Mouse (Mus musculus): ENCODE measurements around the gene Trim71. TPM values are rescaled to one million over a fixed set of nuclear protein-coding genes. Genes with fewer than 3 reads are reported as not detected.

The Trim71 gene
- polyA plus RNA-seq, 1 experiment = 0.78 TPM

DNA sequence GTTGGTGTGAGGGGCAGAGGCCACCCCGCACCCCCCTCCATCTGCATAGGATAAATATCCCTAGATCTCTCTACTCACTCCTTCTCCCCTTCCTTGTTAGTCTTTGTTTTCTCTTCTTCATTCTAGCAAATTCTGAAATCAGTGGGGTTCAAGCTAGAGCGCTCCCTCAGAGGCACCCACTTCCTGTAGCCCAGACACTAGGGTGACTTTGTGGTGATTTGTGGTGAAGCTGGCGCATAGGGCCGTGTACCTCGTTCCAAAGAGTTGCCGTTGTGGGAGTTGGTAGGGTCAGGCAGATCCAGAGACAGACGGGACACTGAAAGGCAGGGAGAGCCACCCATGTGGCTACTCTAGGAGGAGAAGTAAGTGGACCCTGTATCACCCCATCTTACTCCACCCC is 101.6 kb downstream of the Trim71 start:
- Histone ChIP-seq H3K27ac (ENCODE audit: control insufficient read depth, insufficient read depth, low read depth, low read length) (no peak overlapping the region), H3K36me3 (ENCODE audit: control insufficient read depth, insufficient read depth, low read length) (no peaks in the 10 kb centered on the region), H3K4me1 (ENCODE audit: control insufficient read depth, insufficient read depth, low read length) (peaks cover 4% of the 10 kb centered on the region), H3K27me3 (ENCODE audit: control insufficient read depth, insufficient read depth, low read length) (no peaks in the 10 kb centered on the region), H3K4me3 (ENCODE audit: control insufficient read depth, low read depth, low read length) (peak overlapping the region; percentile 60)
- TF ChIP-seq CTCF (IDR thresholded peaks at IDR 0.05; ENCODE audit: control insufficient read depth, insufficient read depth, insufficient replicate concordance, low read depth, low read length) = no peak
- no peak for TF ChIP-seq POLR2A (IDR thresholded peaks at IDR 0.05; ENCODE audit: control insufficient read depth, low read depth, low read length)

DNA sequence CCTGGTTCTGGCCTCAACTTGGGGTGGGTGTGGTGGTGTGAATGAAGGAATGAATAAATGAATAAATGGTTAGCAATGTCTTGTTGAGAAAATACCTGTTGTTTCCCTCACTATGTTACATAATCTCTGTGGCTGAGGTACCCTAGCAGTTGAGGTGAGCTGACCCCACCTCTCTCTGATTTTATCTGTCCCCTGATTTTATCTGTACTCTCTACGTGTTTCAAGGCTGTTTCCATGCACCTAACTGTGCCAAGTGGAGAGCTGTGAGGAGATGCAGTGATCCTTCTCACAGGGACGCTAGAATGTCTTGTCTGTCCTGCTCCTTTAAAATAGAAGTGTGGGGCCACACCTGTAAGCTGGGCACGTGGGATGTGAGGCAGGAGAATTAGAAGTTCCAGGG is 105.7 kb downstream of the Trim71 start:
- TF ChIP-seq CTCF (IDR thresholded peaks at IDR 0.05; ENCODE audit: control insufficient read depth, insufficient read depth, insufficient replicate concordance, low read depth, low read length) (no peak), POLR2A (IDR thresholded peaks at IDR 0.05; ENCODE audit: control insufficient read depth, low read depth, low read length) (no peak)
- no peak overlapping the region for H3K27ac ChIP-seq (ENCODE audit: control insufficient read depth, insufficient read depth, low read depth, low read length)
- no peaks in the 10 kb centered on the region for H3K27me3 ChIP-seq (ENCODE audit: control insufficient read depth, insufficient read depth, low read length)
- no peaks in the 10 kb centered on the region for H3K36me3 ChIP-seq (ENCODE audit: control insufficient read depth, insufficient read depth, low read length)
- H3K4me1 ChIP-seq (ENCODE audit: control insufficient read depth, insufficient read depth, low read length) = peaks cover 8% of the 10 kb centered on the region
- H3K4me3 ChIP-seq (ENCODE audit: control insufficient read depth, low read depth, low read length) = no peak overlapping the region

Other genes with a start within 250 kb of the Trim71 start
- not detected in 2 replicates for gene Bcl2a1c, start 234.2 kb downstream of the Trim71 start, polyA plus RNA-seq (2012; rRNA removed)
- gene Crtap, start 173.7 kb downstream of the Trim71 start, polyA plus RNA-seq (2012; rRNA removed) = 29.7 and 35.2 TPM in 2 replicates
- gene Glb1, start 163.3 kb downstream of the Trim71 start, polyA plus RNA-seq (2012; rRNA removed) = 18.0 and 19.5 TPM in 2 replicates
- gene Tmppe, start 163.3 kb downstream of the Trim71 start, polyA plus RNA-seq (2012; rRNA removed) = 1.2 TPM in 2 replicates
- 8.7 and 9.2 TPM in 2 replicates for gene Ccr4, start 59.5 kb downstream of the Trim71 start, polyA plus RNA-seq (2012; rRNA removed)
- gene C130032M10Rik, start 48.7 kb downstream of the Trim71 start, polyA plus RNA-seq (2012; rRNA removed) = not detected in 2 replicates
- 37.6 and 40.1 TPM in 2 replicates for gene Cnot10, start 75.8 kb upstream of the Trim71 start, polyA plus RNA-seq (2012; rRNA removed)
- gene Dync1li1, start 124.4 kb upstream of the Trim71 start, polyA plus RNA-seq (2012; rRNA removed) = 3.8 and 4.7 TPM in 2 replicates
- gene Cmtm6, start 166.7 kb upstream of the Trim71 start, polyA plus RNA-seq (2012; rRNA removed) = 19.5 and 25.9 TPM in 2 replicates
- gene Cmtm7, start 217.5 kb upstream of the Trim71 start, polyA plus RNA-seq (2012; rRNA removed) = 6.8 and 10.1 TPM in 2 replicates